Mouse (Mus musculus) stomach, embryonic 15.5 days (tissue): Measurements from ENCODE around the gene Farsb. TPM values are rescaled to one million over a fixed set of nuclear protein-coding genes. Genes with fewer than 3 reads are reported as not detected.
A peak's percentile ranks its signal among the peaks of the same experiment; 100 is the strongest.

Source experiments
- ATAC-seq: fragments of 200-750 bp; cut with Nextera tagmentation; 2 replicates; pipeline ENCODE4 v1.8.0; 2017; ENCODE audit warnings: low read depth, moderate number of reproducible peaks, moderate TSS enrichment; ENCODE audit not compliant: insufficient read depth, low FRiP score
- H3K27ac ChIP-seq: fragments of 300-500 bp; sonication (generic); 2 replicates; pipeline ENCODE4 v1.5.1; 2015; ENCODE audit warnings: mild to moderate bottlenecking, inconsistent platforms
- H3K27me3 ChIP-seq: fragments of 300-500 bp; sonication (generic); replicated peaks from 2 replicates; pipeline ENCODE4 v1.6.1; 2015; ENCODE audit warnings: inconsistent platforms
- H3K36me3 ChIP-seq: fragments of 300-500 bp; sonication (generic); 2 replicates; pipeline ENCODE4 v1.6.1; 2015; ENCODE audit warnings: inconsistent platforms
- H3K4me1 ChIP-seq: fragments of 300-500 bp; sonication (generic); 2 replicates; pipeline ENCODE4 v1.6.1; 2015; ENCODE audit warnings: inconsistent platforms
- H3K4me2 ChIP-seq: fragments of 300-500 bp; sonication (generic); 2 replicates; pipeline ENCODE4 v1.6.1; 2015; ENCODE audit warnings: mild to moderate bottlenecking, inconsistent platforms
- H3K4me3 ChIP-seq: fragments of 300-500 bp; sonication (generic); replicated peaks from 2 replicates; pipeline ENCODE4 v1.5.1; 2015; ENCODE audit warnings: inconsistent platforms
- H3K9ac ChIP-seq: fragments of 300-500 bp; sonication (generic); 2 replicates; pipeline ENCODE4 v1.6.1; 2015; ENCODE audit warnings: inconsistent platforms
- H3K9me3 ChIP-seq: fragments of 300-500 bp; sonication (generic); 2 replicates; pipeline ENCODE4 v1.6.1; 2016; ENCODE audit warnings: inconsistent platforms
- WGBS: fragments of 180-500 bp; shearing (Covaris S2); methylation state at CpG from one replicate; pipeline ENCODE4 v1.1.7; 2015; 5-methylcytosine and 5-hydroxymethylcytosine counted together
- polyA plus RNA-seq: library from polyadenylated mRNA; unstranded; fragments of >200 nt; fragmentation: Nextera tagmentation; extraction: Ambion mirVana; gene quantifications from 2 replicates; pipeline ENCODE4 v1.2.1, GENCODE M21; 2015

The Farsb gene
- polyA plus RNA-seq, 1 experiment from 2014 or later = 140 TPM

GRCm38 (mm10) chr1:78412668-78413067, 76.0 kb downstream of the Farsb start:
- no peak overlapping the region for H3K4me2 ChIP-seq
- H3K36me3 ChIP-seq = no peaks in the 10 kb centered on the region
- no peak overlapping the region for H3K9ac ChIP-seq
- no peaks in the 10 kb centered on the region for H3K9me3 ChIP-seq
- H3K27ac ChIP-seq = no peak overlapping the region
- H3K27me3 ChIP-seq = no peaks in the 10 kb centered on the region
- no peak for ATAC-seq
- WGBS = 27% methylated on average over 7 of the region's 7 CpGs
- H3K4me1 ChIP-seq = no peaks in the 10 kb centered on the region
- no peak overlapping the region for H3K4me3 ChIP-seq

GRCm38 (mm10) chr1:78409396-78409795, 79.3 kb downstream of the Farsb start:
- no peak overlapping the region for H3K9ac ChIP-seq
- H3K4me1 ChIP-seq = no peaks in the 10 kb centered on the region
- no peaks in the 10 kb centered on the region for H3K27me3 ChIP-seq
- H3K9me3 ChIP-seq = no peaks in the 10 kb centered on the region
- H3K36me3 ChIP-seq = no peaks in the 10 kb centered on the region
- no peak overlapping the region for H3K4me3 ChIP-seq
- no peak overlapping the region for H3K27ac ChIP-seq
- WGBS = 87% methylated on average over 2 of the region's 2 CpGs
- ATAC-seq = no peak
- H3K4me2 ChIP-seq = no peak overlapping the region

GRCm38 (mm10) chr1:78401413-78401812, 87.3 kb downstream of the Farsb start:
- H3K4me2 ChIP-seq = no peak overlapping the region
- H3K9ac ChIP-seq = no peak overlapping the region
- H3K36me3 ChIP-seq = no peaks in the 10 kb centered on the region
- WGBS = 85% methylated on average over 4 of the region's 4 CpGs
- no peaks in the 10 kb centered on the region for H3K9me3 ChIP-seq
- no peak overlapping the region for H3K27ac ChIP-seq
- H3K27me3 ChIP-seq = no peaks in the 10 kb centered on the region
- no peaks in the 10 kb centered on the region for H3K4me1 ChIP-seq
- no peak for ATAC-seq
- H3K4me3 ChIP-seq = no peak overlapping the region

DNA sequence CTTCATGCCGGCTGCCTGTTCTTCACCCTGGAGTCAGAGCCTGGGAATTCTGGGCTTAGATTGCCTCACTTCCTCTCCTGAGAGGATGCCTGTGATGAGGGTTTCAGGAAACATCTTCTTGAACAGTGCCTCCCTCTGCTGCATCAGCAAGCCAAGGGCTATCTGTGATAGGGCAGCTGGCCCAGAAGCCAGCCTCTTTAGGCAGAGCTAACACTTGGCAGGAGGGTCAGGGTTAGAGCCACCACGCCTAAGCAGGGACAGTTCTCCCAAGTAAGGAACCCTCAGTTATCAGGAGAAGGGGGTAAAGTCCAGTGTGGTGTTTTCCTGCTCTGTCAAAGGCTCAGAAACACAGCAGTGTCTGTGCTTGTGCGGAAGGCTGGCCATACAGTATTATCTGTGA, 88.9 kb downstream of the Farsb start:
- 65% methylated on average over 3 of the region's 3 CpGs for whole genome bisulfite sequencing
- no peaks in the 10 kb centered on the region for H3K27me3 ChIP-seq
- H3K9ac ChIP-seq = no peak overlapping the region
- peak; percentile 27; the same call in 1 of the 2 replicates for ATAC-seq
- no peak overlapping the region for H3K27ac ChIP-seq
- H3K4me3 ChIP-seq = no peak overlapping the region
- no peaks in the 10 kb centered on the region for H3K36me3 ChIP-seq
- no peak overlapping the region for H3K4me2 ChIP-seq
- H3K9me3 ChIP-seq = no peaks in the 10 kb centered on the region
- H3K4me1 ChIP-seq = no peaks in the 10 kb centered on the region

DNA sequence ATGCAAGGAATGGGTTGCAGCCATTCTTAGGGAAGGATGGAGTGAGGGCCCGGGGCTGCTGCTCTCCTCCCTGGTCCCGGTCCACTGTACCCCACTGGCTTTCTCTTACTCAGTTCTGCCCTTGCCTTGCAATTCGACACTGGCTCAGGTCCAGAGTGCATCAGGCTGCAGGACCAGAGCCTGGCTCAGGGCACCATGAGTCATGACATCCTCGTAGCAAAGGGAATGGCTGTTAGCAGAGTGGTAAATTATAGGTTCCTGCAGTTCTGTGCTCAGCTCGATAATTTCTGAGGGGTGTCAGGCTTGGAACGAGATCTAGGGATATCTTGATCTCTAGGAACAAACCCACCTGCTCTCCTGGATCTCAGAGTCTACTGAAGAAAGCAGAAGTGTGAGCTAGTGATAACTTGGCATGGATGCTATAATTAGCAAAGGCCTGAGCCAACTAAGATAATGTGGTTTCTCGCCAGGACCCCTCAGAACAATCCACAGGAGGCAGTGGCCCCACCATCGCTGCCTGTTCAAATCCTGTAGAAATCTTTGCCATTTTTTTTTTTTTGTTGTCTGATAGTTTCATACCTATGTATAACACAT, 92.3 kb downstream of the Farsb start:
- H3K4me1 ChIP-seq = no peaks in the 10 kb centered on the region
- H3K4me3 ChIP-seq = no peak overlapping the region
- no peak overlapping the region for H3K27ac ChIP-seq
- H3K4me2 ChIP-seq = no peak overlapping the region
- ATAC-seq = no peak
- H3K9ac ChIP-seq = no peak overlapping the region
- no peaks in the 10 kb centered on the region for H3K9me3 ChIP-seq
- no peaks in the 10 kb centered on the region for H3K36me3 ChIP-seq
- 53% methylated on average over 8 of the region's 8 CpGs for WGBS
- H3K27me3 ChIP-seq = no peaks in the 10 kb centered on the region

GRCm38 (mm10) chr1:78395737-78396136, 93.0 kb downstream of the Farsb start:
- ATAC-seq = no peak
- 49% methylated on average over 6 of the region's 6 CpGs for WGBS
- no peak overlapping the region for H3K27ac ChIP-seq

GRCm38 (mm10) chr1:78395191-78395735, 93.4 kb downstream of the Farsb start:
- no peaks in the 10 kb centered on the region for H3K36me3 ChIP-seq
- no peak overlapping the region for H3K4me2 ChIP-seq
- H3K9me3 ChIP-seq = no peaks in the 10 kb centered on the region
- H3K4me3 ChIP-seq = no peak overlapping the region
- no peaks in the 10 kb centered on the region for H3K27me3 ChIP-seq
- no peak for ATAC-seq
- no peak overlapping the region for H3K27ac ChIP-seq
- WGBS = 65% methylated on average over 8 of the region's 8 CpGs
- no peak overlapping the region for H3K9ac ChIP-seq
- no peaks in the 10 kb centered on the region for H3K4me1 ChIP-seq

More at GRCm38 (mm10) chr1:78395737-78396136, 93.0 kb downstream of the Farsb start:
- no peaks in the 10 kb centered on the region for H3K36me3 ChIP-seq
- H3K4me1 ChIP-seq = no peaks in the 10 kb centered on the region
- no peak overlapping the region for H3K4me2 ChIP-seq
- H3K4me3 ChIP-seq = no peak overlapping the region
- H3K27me3 ChIP-seq = no peaks in the 10 kb centered on the region
- no peaks in the 10 kb centered on the region for H3K9me3 ChIP-seq
- no peak overlapping the region for H3K9ac ChIP-seq

DNA sequence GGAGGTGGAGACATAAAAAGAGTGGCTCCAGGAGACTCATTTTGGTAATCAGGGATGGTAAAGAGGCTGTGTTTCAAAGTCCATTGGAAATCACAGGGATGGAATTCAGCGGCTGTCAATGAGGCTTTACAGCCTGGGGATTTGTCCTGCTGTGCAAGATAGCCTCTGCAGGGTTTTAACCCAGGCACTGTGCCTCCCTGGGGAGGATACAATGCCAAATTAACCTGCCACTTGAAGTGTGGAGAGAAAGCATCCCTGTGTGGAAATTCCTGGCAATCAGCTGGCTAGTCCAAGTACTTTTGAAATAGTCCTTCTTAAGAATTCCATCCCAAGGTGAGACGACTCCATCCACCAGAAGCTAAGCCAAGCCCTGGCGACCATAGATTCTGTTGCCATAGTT, 99.8 kb downstream of the Farsb start:
- no peaks in the 10 kb centered on the region for H3K36me3 ChIP-seq
- no peaks in the 10 kb centered on the region for H3K9me3 ChIP-seq
- no peak overlapping the region for H3K9ac ChIP-seq
- no peaks in the 10 kb centered on the region for H3K4me1 ChIP-seq
- H3K4me3 ChIP-seq = no peak overlapping the region
- no peak overlapping the region for H3K4me2 ChIP-seq
- H3K27me3 ChIP-seq = no peaks in the 10 kb centered on the region
- ATAC-seq = no peak
- 46% methylated on average over 3 of the region's 3 CpGs for WGBS
- no peak overlapping the region for H3K27ac ChIP-seq

DNA sequence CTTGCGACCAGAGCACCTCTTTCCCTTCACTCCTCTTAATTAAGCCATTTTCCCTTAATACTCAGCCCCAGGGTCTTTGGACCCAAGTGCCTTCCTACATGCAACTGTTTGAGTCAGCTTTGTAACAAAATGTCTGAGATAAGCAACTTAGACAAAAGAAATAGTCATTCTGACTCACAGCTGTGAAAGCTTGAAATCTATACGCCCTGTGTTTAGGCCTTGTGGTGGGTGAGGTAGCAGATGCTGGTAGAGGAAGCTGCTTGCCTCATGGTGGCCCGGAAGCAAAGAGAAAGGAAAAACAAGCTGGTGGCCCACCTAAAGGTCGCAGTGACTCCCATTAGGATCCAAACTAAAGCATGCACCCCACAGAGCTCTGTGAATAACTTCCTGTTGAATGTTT, 100.8 kb downstream of the Farsb start:
- Histone ChIP-seq H3K4me2 (no peak overlapping the region), H3K9me3 (no peaks in the 10 kb centered on the region), H3K27me3 (no peaks in the 10 kb centered on the region), H3K27ac (no peak overlapping the region), H3K9ac (no peak overlapping the region), H3K4me1 (no peaks in the 10 kb centered on the region), H3K36me3 (no peaks in the 10 kb centered on the region), H3K4me3 (no peak overlapping the region)
- ATAC-seq = no peak
- WGBS = 58% methylated on average over 4 of the region's 4 CpGs

DNA sequence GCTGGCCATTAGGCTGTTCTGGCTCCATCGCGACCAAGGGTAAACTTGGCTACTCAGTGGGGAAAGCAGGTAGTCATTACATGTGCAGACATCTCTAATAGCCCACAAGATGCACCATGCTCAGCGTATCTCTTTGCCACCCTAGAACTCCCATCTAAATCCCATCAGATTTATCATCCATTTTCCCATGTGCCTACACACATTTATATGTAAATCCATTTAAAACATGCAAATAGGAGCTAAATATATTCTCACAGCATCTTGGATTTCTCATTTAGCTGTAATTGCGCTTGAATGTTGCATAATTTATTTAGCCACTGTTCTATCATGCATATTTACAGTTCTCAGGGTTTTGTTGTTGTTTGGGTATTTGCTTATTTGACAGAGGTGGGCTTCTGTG, 107.7 kb downstream of the Farsb start:
- Histone ChIP-seq H3K4me2 (no peak overlapping the region), H3K9ac (no peak overlapping the region), H3K4me1 (no peaks in the 10 kb centered on the region), H3K4me3 (no peak overlapping the region), H3K27ac (no peak overlapping the region), H3K9me3 (no peaks in the 10 kb centered on the region), H3K27me3 (no peaks in the 10 kb centered on the region), H3K36me3 (no peaks in the 10 kb centered on the region)
- ATAC-seq = no peak
- WGBS = 89% methylated on average over 4 of the region's 4 CpGs

- H3K27ac ChIP-seq = no peak overlapping the region
- H3K36me3 ChIP-seq = no peaks in the 10 kb centered on the region
- ATAC-seq = no peak
- H3K4me3 ChIP-seq = no peak overlapping the region
- 0 out of 2 replicates have a peak, but pooled peaks cover 5% of the 10 kb centered on the region for H3K4me1 ChIP-seq
- WGBS = 83% methylated on average over 3 of the region's 3 CpGs
- H3K27me3 ChIP-seq = no peaks in the 10 kb centered on the region
- no peak overlapping the region for H3K4me2 ChIP-seq
- H3K9me3 ChIP-seq = no peaks in the 10 kb centered on the region
- H3K9ac ChIP-seq = no peak overlapping the region
These were observed 113.6 kb downstream of the Farsb start for GRCm38 (mm10) chr1:78375058-78375457.

DNA sequence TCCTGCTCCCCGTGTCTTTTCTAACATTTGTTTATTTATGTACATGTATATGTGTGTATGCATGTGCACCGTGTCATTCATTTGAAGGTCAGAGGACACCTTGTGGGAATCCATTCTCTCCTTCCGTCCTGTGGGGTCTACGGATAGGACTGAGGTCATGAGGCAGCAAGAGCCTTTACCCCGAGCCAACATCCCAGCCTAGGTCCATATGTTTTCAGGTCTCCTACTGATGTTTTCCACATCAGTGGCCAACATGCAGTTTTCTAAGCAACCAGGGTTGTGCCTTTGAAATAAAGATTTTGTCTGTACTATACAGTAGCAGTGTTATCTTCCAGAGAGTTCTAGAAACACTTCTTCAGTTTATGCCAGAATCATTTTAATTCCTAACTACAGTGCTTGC, 114.9 kb downstream of the Farsb start:
- 88% methylated on average over 5 of the region's 5 CpGs for WGBS
- H3K4me3 ChIP-seq = no peak overlapping the region
- H3K4me2 ChIP-seq = no peak overlapping the region
- H3K9me3 ChIP-seq = no peaks in the 10 kb centered on the region
- no peak for ATAC-seq
- H3K36me3 ChIP-seq = no peaks in the 10 kb centered on the region
- no peaks in the 10 kb centered on the region for H3K27me3 ChIP-seq
- no peak overlapping the region for H3K9ac ChIP-seq
- no peak overlapping the region for H3K27ac ChIP-seq
- 0 out of 2 replicates have a peak, but pooled peaks cover 5% of the 10 kb centered on the region for H3K4me1 ChIP-seq

GRCm38 (mm10) chr1:78372316-78372715, 116.4 kb downstream of the Farsb start:
- H3K4me1 ChIP-seq = 0 out of 2 replicates have a peak, but pooled peaks cover 5% of the 10 kb centered on the region
- H3K27ac ChIP-seq = no peak overlapping the region
- H3K4me2 ChIP-seq = no peak overlapping the region
- H3K9ac ChIP-seq = no peak overlapping the region
- no peak overlapping the region for H3K4me3 ChIP-seq
- no peaks in the 10 kb centered on the region for H3K9me3 ChIP-seq
- no peak for ATAC-seq
- H3K36me3 ChIP-seq = no peaks in the 10 kb centered on the region
- 89% methylated on average over 9 of the region's 9 CpGs for WGBS
- no peaks in the 10 kb centered on the region for H3K27me3 ChIP-seq
